In the genomic region with DNA sequence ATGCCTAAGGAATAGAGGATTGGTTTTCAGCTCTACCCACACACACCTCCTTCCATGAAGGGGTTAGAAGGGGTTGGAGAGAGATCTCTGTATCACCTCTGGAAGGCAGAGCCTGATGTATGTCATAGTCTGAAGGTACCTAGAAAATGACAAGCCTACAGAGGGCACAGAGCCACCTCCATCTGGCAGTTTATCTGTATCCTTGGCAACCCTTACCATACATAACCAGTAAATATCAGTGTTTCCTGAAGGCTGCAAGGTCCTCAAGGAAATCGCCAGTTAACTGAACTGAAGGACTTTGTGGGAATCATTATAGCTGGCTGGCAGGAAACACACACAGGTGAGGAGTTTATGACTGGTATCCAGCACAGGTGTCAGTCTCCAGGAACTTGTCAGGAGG, we compare ENCODE assay signal across 34 mouse cellular contexts.
"Had no signal": no experiment of that assay in that cellular context is flagged by ENCODE, and none has a peak within 500 bp of the region (broad histone marks: within the 10 kb centered on the region; RNA-seq: fewer than 3 reads in every experiment).

No protein-coding gene starts in this region.

- ATAC-seq: hindbrain, embryonic 16.5 days; hindbrain, postnatal 0 days; inflammation-experienced regulatory T-cells, adult 6 months; intestine, embryonic 15.5 days had no signal

- H3K9me3 ChIP-seq: heart, embryonic 10.5 days; heart, embryonic 12.5 days; heart, embryonic 13.5 days; heart, embryonic 15.5 days; hindbrain, embryonic 10.5 days; hindbrain, embryonic 12.5 days; hindbrain, embryonic 13.5 days; hindbrain, embryonic 15.5 days; intestine, embryonic 15.5 days; kidney, embryonic 15.5 days had no signal

- H3K4me1 ChIP-seq: hindbrain, embryonic 12.5 days; hindbrain, embryonic 15.5 days; intestine, embryonic 15.5 days; kidney, embryonic 15.5 days had no signal

- H3K4me2 ChIP-seq: heart, embryonic 11.5 days; heart, embryonic 12.5 days; heart, embryonic 13.5 days; heart, embryonic 15.5 days; hindbrain, embryonic 12.5 days; hindbrain, embryonic 13.5 days; hindbrain, embryonic 14.5 days; hindbrain, embryonic 15.5 days; intestine, embryonic 15.5 days; kidney, embryonic 15.5 days had no signal

- H3K36me3 ChIP-seq: heart, embryonic 15.5 days; hindbrain, embryonic 15.5 days; intestine, embryonic 15.5 days had no signal

- H3K4me3 ChIP-seq: heart, embryonic 10.5 days; heart, embryonic 12.5 days; heart, embryonic 13.5 days; heart, embryonic 15.5 days; hindbrain, embryonic 10.5 days; hindbrain, embryonic 12.5 days; hindbrain, embryonic 13.5 days; hindbrain, embryonic 15.5 days; intestine, embryonic 15.5 days; kidney, embryonic 15.5 days; layer of hippocampus, adult 2 months; left cerebral cortex, adult 2 months had no signal

- H3K27me3 ChIP-seq: heart, embryonic 12.5 days; heart, embryonic 13.5 days; heart, embryonic 15.5 days; hindbrain, embryonic 12.5 days; hindbrain, embryonic 13.5 days; hindbrain, embryonic 15.5 days; intestine, embryonic 15.5 days; kidney, embryonic 15.5 days had no signal

- H3K27ac ChIP-seq: heart, embryonic 10.5 days; heart, embryonic 13.5 days; heart, embryonic 15.5 days; hindbrain, embryonic 10.5 days; hindbrain, embryonic 12.5 days; hindbrain, embryonic 13.5 days; hindbrain, embryonic 14.5 days; hindbrain, embryonic 15.5 days; hindbrain, postnatal 0 days; intestine, embryonic 15.5 days; kidney, embryonic 15.5 days; kidney, postnatal 0 days; layer of hippocampus, adult 2 months; left cerebral cortex, adult 2 months had no signal

- DNase-seq: heart, postnatal 10 days; heart, postnatal 14 days; heart, postnatal 36 days; heart, postnatal 4 days; kidney, adult 11 months; kidney, adult 18-20 months; kidney, adult 2 months; kidney, adult 8-10 months; kidney, adult 9 months; kidney, postnatal 10 days; kidney, postnatal 14 days; kidney, postnatal 25 days; kidney, postnatal 36 days; kidney, postnatal 4 days; layer of hippocampus, adult 9-11 months; layer of hippocampus, postnatal 36 days had no signal

- H3K9ac ChIP-seq: heart, embryonic 12.5 days; heart, embryonic 13.5 days; heart, embryonic 15.5 days; hindbrain, embryonic 12.5 days; hindbrain, embryonic 13.5 days; hindbrain, embryonic 14.5 days; hindbrain, embryonic 15.5 days; intestine, embryonic 15.5 days; kidney, embryonic 15.5 days had no signal
